Mouse (Mus musculus): ENCODE measurements around the gene Zcchc2.

Gene Zcchc2

GRCm38 (mm10) chr1:106073166-106073565, 83.0 kb downstream of the Zcchc2 start:
- DNase-seq, result no peak

- DNase-seq, result peak; percentile 48
Observed at GRCm38 (mm10) chr1:106074141-106074540, 83.9 kb downstream of the Zcchc2 start.

GRCm38 (mm10) chr1:106074656-106075055, 84.5 kb downstream of the Zcchc2 start:
- no peak for DNase-seq

DNA sequence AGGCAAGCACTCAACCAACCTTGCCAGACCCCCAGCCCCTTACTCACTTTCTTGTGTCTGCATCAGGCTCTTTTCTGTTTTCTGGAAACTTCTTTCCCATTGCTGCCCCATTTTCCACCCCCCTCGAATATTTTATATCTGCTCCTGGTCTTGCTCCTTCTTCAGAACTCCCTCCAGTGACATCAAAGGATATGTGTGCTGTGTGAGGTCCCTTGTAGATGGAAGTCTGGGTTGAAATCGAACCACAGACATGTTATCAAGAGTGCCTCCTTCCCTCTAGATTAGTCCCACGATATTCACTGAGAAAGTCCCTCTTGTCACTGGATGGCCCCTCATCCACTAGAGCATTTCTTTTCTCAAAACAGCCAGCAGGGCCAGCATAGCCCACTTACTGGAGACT, 86.4 kb downstream of the Zcchc2 start:
- DNase-seq, result no peak

GRCm38 (mm10) chr1:106077166-106077565, 87.0 kb downstream of the Zcchc2 start:
- DNase-seq, result peak; percentile 68
